Mouse (Mus musculus): ENCODE results near the gene Mllt6. TPM values are rescaled to one million over a fixed set of nuclear protein-coding genes. Genes with fewer than 3 reads are reported as not detected.
A peak's percentile ranks its signal among the peaks of the same experiment; 100 is the strongest.
"Not testable (repeated sequence)": the region's sequence is repeated elsewhere in the genome, so short reads cannot be mapped to it uniquely, and the experiment has no call there.

Gene Mllt6
- total RNA-seq (2017) = 34.4 to 77.7 TPM (median 40.4 TPM) in 3 replicates

DNA sequence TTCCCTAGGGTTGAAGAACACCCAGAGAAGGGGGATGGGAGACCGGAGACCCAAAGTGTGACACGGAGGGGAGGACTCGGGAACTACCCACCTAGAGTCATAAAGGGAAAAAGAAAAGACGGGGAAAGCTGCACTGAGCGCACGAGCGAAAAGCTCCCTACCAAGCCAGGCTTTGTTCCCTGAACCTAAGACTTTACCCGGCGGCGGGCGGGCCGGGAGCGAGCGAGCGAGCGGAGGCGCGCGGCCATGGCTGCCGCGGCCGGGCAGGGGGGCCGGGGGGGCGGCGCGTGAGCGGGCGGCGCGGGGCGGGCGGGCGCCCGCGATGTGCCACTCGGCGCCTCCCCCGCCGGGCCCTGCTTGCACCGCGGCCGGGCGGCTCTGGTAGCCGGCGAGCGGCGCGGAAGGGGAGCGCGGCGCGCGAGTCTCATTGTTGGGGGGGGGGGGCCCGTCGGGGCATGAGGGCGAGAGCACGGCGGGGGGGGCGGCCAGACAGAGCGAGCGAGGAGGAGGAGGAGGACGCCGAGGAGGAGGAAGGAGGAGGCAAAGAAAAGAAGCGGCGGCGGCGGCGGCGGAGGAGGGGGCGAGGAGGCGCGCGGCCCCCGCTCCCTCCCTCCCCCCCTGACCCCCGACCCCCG lies at the start of gene Mllt6:
Gene Mllt6, plus strand, starts transcription at position 522 of the 635 bp plus-strand sequence.
- no peak for ATAC-seq (replicated peaks; ENCODE audit: insufficient number of reproducible peaks, low FRiP score, low TSS enrichment, poor library complexity, severe bottlenecking)

DNA sequence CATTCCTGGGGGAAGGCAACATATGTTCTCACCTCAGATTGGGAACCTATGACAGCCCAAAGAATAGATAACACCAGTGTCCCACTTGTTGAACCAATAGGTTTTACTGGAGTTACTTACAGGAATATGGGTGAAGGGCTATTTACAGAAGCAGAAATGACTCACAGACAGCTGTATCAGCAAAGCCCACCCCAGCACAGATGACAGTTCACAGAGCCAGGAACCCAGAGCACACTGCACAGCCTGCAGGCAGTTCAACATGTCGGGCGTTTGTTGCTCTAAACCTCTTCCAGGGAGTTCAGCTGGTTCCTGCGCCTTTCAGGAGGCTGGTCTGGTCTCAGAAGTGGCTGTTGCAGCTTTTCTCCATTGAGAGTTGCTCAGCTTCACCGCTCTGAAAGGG lies 47.9 kb upstream of the Mllt6 start:
- no peak for ATAC-seq (replicated peaks; ENCODE audit: insufficient number of reproducible peaks, low FRiP score, low TSS enrichment, poor library complexity, severe bottlenecking)

DNA sequence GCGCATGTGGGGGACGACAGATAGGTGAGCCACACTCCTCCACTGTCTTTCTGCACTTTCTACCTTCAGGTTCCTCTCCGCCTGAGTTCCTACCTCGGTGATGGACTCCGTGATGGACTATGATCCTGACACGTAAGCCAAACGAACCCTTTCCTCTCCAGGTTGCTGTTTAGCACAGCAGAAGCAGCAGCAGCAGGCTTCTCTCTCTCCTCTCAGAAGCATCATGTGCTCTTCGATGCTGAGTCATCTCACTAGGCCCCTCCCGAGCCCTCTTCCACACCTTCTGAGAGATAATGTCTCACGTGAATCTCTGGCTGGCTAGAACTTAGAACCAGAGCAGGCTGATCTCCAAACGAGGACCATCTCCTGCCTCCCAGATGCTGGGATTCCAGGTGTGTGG lies 44.8 kb upstream of the Mllt6 start:
- no peak for ATAC-seq (replicated peaks; ENCODE audit: insufficient number of reproducible peaks, low FRiP score, low TSS enrichment, poor library complexity, severe bottlenecking)

DNA sequence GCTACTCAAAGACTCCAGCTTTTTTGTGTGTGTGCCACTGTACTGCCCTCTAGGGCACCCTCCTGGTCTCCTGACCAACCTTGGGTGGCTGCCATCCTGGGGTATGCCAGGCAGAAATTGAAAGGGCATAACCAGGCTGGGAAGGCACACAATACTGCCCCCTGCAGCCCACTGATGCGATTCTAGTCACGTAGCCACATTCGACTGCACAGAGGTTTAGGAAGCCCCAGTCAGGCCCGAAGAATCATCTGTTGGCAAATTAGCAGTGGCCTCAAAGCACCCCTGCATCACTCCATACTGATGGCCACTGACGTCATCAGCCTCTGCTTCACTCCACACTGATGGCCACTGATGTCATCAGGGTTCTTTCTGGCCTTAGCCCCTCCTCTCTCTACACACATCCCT lies 43.8 kb upstream of the Mllt6 start:
- no peak for ATAC-seq (replicated peaks; ENCODE audit: insufficient number of reproducible peaks, low FRiP score, low TSS enrichment, poor library complexity, severe bottlenecking)

DNA sequence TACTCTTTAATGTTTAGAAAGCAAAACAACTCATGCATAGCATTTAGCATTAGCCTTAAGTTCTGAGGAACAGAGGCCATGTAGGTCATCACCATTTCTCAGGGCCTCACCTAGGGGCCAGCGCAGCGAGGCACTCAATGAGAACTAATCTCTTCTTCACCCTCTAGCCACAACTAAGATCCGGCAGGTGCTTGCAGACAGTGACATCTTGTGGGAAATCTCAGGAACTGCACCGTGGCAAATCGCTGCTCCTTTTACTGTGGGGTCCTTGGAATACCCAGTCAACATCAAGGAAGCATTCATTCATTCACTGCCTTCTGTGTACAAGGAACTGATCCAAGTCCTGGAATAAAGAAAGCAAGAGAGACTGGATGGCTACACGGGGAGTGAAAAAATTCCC lies 40.8 kb upstream of the Mllt6 start:
- peak; percentile 74 for ATAC-seq (replicated peaks; ENCODE audit: insufficient number of reproducible peaks, low FRiP score, low TSS enrichment, poor library complexity, severe bottlenecking)

DNA sequence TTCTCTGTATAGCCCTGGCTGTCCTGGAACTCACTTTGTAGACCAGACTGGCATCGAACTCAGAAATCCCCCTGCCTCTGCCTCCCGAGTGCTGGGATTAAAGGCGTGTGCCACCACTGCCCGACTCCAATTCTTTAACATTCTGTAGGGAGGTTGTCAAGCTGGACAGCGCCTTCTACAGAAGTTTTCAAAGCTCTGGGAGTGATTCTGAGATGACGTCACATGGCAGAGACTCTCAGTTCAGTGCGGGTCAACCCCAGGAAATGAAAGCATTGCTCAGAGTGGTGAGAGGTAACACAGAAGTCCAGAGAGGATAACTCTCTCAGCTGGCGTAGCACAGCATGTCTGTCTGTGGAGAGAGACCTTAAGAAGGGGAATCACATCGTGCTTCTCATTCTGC lies 40.0 kb upstream of the Mllt6 start:
- no peak for ATAC-seq (replicated peaks; ENCODE audit: insufficient number of reproducible peaks, low FRiP score, low TSS enrichment, poor library complexity, severe bottlenecking)

DNA sequence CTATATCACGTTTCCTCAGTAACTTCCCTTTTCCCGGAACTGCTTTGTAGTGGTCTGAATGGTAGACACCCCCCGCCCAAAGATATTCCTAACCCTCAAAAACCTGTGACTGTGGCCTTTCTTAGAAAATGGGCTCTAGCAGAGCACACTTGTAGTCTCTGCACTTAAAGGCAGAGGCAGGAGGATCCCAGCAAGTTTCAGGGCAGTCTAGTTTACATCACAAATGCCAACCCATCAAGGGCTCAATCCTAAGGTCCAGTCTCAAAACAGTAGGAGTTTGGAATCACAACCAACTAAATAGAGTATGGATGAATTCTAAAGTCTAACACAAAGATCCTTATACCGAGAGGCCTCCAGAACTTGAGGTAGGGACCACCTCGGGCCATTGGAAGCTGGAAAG lies 37.7 kb upstream of the Mllt6 start:
- ATAC-seq (replicated peaks; ENCODE audit: insufficient number of reproducible peaks, low FRiP score, low TSS enrichment, poor library complexity, severe bottlenecking) = no peak

DNA sequence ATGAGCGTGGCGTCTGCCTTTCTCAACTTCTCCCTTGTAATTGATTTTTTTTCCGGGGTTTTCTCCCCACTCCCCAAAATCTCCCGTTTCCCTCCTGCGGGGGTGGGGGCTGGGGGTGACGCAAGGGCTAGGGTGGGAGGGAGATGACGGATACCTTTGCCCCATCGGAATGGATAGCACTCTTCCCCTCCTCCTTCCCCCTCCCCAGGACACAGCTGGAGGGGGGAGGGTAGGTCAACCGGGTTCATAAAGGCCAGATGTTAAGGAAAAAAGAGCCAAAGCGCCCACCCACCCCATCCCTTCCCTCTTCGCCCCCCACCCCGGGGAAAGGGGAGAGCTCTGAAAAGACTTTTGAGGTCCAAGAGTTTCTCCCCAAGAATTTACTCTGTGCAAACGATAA lies 36.8 kb upstream of the Mllt6 start:
- no peak for ATAC-seq (replicated peaks; ENCODE audit: insufficient number of reproducible peaks, low FRiP score, low TSS enrichment, poor library complexity, severe bottlenecking)

DNA sequence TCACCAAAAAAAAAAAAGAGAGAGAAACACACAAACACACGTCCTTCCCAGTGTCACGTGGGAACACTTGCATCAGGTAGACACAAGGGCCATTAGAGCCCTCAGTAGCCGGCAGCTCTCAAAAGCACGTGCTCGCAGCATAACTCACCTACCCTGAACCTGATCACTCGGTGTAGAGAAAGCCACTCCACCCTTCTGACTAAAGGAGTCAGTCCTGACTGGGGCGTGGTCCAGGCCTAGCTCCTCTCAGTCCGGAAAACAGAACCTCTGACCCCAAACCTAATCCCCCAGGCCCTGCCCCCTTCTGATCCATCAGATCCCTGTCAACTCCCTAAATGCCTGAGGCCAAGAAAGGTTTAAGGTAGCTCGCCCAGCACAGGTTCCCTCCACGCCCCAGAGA lies 36.4 kb upstream of the Mllt6 start:
- ATAC-seq (replicated peaks; ENCODE audit: insufficient number of reproducible peaks, low FRiP score, low TSS enrichment, poor library complexity, severe bottlenecking) = no peak

DNA sequence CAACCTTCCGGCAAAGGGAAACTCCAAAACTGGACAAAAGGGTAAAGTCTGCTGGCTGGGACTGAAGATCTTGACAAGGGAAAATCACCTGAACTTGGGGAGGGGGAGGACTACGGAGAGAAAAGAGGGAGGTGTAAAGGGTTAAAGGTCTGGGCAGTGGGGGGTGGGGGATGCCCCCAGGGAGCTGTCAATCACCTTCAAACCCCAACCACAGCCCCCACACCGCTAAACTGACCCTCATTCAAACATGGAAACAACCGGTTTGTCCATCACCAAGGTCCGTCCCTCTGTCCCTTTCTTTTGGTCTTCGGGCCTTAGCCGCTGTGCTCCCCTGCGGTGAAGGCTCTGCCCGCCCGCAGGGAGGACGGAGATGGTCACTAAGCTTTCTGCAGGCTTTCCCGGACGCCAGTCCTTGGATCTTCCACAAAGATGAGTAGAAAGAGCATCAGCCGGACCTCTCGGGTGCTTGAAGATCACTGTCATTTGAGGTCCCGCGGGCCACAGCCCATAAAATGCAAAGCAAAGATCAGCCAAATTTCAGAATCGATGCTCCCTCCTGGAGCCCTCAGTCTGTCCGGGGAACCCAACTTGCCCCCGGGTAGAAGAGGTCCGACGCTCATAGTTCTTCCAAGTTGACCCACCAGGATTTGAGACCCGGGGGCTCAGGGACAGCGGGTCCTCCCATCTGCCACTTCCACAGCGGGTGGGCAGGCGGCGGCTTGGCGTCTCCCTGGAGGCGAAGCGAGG lies 35.5 kb upstream of the Mllt6 start:
- ATAC-seq (replicated peaks; ENCODE audit: insufficient number of reproducible peaks, low FRiP score, low TSS enrichment, poor library complexity, severe bottlenecking) = no peak

DNA sequence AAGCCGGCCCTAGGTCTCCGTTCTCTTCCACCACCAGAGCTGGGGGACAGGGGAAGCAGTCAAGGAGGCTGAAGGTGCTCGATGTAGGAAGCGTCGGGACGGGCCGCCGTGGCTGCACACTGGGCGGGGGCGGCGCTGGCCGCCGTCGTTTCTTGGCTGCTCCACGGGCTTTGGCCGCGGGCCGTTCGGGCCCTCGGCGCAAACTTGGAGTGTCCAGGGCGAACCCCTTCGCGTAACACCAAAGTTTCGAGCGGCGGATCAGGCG lies 35.0 kb upstream of the Mllt6 start:
- ATAC-seq (replicated peaks; ENCODE audit: insufficient number of reproducible peaks, low FRiP score, low TSS enrichment, poor library complexity, severe bottlenecking) = no peak

DNA sequence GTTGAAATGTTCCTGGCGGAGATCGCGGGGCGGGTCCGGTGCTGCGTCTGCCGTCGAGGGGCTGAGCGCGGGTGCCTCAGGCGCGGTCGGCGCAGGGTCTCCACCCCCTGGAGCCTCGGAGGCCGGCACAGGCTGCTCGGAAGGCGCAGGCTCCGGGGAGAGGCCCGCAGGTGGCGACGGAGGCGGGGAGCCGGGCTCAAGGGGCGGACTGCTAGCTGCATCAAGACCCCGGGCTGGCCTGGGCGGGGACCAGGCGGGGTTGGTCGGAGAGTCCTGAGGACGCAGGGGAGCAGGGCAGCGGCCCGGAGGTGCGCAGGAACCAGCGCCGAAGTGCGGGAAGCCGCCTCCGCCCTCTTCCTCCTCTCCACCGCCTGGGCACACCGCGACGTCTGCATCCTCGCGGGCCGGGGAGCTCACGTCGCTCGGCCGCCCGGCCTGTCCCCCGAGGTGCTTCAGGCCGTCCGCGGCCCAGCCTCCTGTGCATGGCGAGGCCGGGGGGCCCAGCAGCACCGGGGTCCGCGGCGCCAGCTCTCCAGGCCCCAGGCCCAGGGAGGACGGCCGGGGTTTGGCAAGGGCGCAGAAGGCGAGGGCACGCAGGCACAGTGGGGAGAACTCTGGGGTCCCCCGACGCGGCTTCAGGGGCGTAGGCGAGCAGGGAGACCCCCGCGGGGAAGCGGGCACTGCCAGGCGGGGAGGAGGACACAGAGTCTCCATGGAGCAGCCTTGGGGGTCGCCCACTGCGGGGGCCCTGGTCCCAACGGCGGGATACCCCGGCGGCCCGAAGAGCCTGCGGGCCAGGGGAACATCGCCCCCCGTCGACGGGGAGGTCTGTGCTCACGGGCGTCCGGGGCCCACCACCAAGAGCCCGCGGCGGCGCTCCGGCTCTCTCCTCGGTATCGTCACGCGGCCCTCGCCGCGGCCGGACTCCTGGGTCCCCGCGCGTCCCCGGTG lies 34.4 kb upstream of the Mllt6 start:
- ATAC-seq (replicated peaks; ENCODE audit: insufficient number of reproducible peaks, low FRiP score, low TSS enrichment, poor library complexity, severe bottlenecking) = no peak

DNA sequence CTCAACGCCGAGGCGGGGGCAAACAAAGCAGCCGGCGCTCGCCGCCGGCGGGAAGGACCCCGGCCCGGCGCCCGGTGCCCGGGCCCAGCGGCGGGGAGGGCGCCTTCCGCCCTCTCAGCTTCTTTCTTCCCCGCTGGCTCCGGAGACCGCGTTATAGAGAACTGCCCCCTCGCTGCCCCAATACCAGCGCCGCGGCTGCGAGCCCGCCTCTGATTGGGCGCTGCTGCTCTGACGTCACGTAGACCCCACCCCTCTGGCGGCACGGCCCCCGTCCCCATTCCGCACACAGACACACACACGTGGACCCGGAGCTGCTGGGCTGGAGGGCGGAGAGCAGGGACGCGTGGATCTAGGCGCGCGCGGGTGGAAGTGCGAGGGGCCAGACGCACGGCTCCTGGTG lies 33.6 kb upstream of the Mllt6 start, which contains the start of gene Epop:
Gene Epop, minus strand, starts transcription at position 127 of the 400 bp plus-strand sequence.
- ATAC-seq (replicated peaks; ENCODE audit: insufficient number of reproducible peaks, low FRiP score, low TSS enrichment, poor library complexity, severe bottlenecking) = peak; percentile 66; the same call in 1 of the 2 replicates

DNA sequence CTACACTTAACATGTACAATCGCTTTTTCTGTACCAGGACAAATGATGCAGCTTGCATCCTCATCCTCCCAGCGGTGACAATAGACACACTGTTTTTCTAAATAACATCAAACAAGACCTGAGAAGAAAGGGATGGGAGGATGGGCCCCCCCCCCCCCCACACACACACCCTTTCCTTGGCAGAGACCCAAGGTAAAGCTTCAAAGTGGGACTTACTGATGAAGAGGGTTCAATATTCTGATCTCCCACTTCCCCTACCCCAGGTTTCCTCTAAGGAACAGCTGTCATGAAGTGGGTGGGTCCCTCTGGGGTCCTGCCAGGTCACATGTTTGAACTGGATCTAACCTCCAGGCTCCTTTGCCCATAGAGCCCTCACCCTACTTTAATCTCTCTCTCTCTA lies 32.2 kb upstream of the Mllt6 start:
- ATAC-seq (replicated peaks; ENCODE audit: insufficient number of reproducible peaks, low FRiP score, low TSS enrichment, poor library complexity, severe bottlenecking) = no peak

DNA sequence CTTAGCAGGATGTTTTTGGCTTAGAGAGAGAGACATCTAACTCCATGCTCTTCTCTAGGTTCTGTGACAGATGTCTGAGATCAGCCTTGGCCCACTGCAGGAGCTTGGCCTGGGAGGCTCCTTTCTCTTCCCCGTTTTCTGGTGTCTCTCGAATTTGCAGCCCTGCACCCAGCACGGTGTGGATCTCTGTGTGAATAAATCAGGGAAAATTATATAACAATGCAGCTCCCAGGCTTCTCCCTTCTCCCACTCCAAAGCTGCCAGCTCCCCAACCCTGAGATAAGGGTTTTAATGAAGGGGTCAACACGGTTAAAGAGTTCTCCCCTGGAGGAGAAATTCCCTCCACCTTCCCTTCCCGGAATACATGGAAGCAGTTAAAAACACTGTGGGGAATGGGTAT lies 31.7 kb upstream of the Mllt6 start:
- ATAC-seq (replicated peaks; ENCODE audit: insufficient number of reproducible peaks, low FRiP score, low TSS enrichment, poor library complexity, severe bottlenecking) = no peak

DNA sequence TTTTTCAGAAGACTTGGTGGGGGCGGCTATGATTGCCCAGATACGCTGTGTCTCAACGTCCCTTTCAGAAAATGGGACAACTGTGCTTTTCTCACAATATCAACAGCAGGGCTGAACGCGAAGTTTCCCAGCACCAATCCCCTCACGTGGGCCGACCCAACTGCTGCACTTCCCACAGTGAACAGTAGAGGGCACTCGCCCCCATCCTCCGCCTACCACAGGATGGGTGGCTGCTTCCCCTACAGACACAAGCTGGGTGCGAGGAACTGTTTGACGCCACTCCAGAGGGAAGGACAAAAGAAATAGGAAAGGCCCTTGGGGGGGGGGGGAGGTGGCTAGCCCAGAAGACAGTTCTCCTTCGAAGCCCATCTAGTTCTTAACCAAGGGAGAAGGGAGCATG lies 31.3 kb upstream of the Mllt6 start:
- ATAC-seq (replicated peaks; ENCODE audit: insufficient number of reproducible peaks, low FRiP score, low TSS enrichment, poor library complexity, severe bottlenecking) = peak; percentile 91

DNA sequence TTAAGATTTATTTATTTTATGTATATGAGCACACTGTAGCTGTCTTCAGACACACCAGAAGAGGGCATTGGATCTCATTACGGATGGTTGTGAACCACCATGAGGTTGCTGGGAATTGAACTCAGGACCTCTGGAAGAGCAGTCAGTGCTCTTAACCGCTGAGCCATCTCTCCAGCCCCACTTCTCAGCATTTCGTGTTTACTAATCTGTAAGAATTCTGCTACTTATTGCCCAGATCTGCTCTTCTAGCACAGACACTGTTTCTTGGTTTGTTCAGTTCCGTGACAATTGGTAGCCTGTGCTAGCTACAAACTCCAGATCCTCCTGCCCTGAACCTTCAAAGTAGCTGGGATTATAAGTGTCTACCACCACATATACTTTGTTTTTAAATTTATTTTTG lies 30.8 kb upstream of the Mllt6 start:
- not testable (repeated sequence) for ATAC-seq (replicated peaks; ENCODE audit: insufficient number of reproducible peaks, low FRiP score, low TSS enrichment, poor library complexity, severe bottlenecking)

DNA sequence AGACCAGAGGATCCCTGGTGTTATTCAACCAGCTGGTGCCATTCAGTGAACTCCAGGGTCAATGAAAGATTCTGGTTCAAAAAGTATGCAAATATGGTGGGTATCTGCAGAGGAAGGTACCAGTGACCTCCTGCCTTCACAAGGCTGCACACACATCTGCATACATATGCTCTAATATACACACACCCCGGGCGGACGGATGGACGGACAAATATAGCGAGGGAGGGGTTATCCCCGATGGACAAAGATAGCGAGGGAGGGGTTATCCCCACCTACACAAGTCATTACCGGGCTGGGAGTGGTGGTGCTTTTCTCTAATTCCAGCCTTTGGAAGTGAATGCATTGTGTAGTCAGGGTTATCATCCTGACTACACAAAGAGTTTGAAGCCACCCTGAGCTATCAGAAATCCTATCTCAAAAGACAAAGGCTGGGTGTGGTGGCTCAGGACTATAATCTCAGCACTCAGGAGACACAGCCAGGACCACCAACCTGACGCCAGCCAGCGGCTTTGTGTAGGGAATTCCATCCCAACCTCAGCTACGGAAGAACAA lies 27.7 kb upstream of the Mllt6 start:
- ATAC-seq (replicated peaks; ENCODE audit: insufficient number of reproducible peaks, low FRiP score, low TSS enrichment, poor library complexity, severe bottlenecking) = no peak

DNA sequence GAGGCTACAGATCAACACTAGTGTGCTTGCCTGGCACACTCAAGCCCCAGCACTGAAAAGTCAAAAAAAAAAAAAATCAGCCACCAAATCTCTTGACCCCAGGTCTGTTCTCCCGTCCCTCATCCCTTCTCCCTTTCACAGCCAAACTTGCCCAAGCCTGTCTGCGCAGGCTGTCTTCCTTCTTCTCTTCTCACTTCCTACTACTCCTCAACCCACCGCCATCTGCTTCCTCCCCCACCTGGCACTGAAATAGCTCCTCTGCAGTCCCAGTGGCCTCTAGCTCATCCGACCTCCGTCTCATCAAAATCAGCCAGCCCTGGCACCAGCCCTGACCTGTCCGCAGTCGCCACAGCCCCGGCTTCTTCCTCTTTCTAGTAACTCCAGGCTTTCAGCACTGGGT lies 21.5 kb upstream of the Mllt6 start:
- ATAC-seq (replicated peaks; ENCODE audit: insufficient number of reproducible peaks, low FRiP score, low TSS enrichment, poor library complexity, severe bottlenecking) = 0 out of 2 replicates have a peak, but pooled peaks have one; percentile 14
